Mouse (Mus musculus) cerebellum, adult 2 months (tissue): Measurements from ENCODE around the gene Spp1.

Experiments used
- CTCF ChIP-seq: fragments of 200-500 bp; IDR thresholded peaks from 2 replicates; pipeline ENCODE4 v1.5.1; 2011; ENCODE audit warnings: low read depth, mild to moderate bottlenecking, control low read depth, low read length, moderate library complexity, borderline replicate concordance; ENCODE audit not compliant: insufficient read depth
- POLR2A ChIP-seq: fragments of 200-500 bp; IDR thresholded peaks from 2 replicates; pipeline ENCODE4 v1.6.1; 2011; ENCODE audit warnings: low read length, control low read depth, borderline replicate concordance; ENCODE audit not compliant: insufficient read depth

DNA sequence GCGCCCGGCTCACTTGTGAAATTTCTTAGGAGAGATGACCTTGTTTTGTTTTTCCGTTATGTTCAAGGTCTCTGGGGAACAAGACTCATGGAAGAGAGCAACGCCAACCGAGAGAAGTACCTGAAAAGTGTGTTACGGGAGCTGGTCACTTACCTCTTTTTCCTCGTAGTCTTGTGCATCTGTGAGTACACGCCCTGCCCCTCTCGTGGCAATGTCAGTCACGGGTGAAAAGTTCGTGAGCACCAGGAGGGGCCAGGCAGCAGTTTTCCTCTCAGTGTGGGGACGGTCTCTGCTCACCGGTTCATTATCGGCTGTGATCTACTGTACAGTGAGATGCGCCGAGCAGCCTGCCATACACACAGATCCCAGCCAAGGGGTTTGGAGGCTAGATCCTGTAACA lies 31.9 kb downstream of the Spp1 start:
- no peak for TF ChIP-seq CTCF
- no peak for TF ChIP-seq POLR2A
